Mouse (Mus musculus) adrenal gland, adult 18-20 months (tissue): ENCODE data around the gene Prickle3. TPM values are rescaled to one million over a fixed set of nuclear protein-coding genes. Genes with fewer than 3 reads are reported as not detected.

Source experiments
- total RNA-seq, 2 experiments: library from RNA; stranded (reverse); gene quantifications; 1 replicate in 1 of 2; 2 replicates in 1 of 2; pipeline ENCODE4 v1.2.3; 2021

The Prickle3 gene
- total RNA-seq, 2 experiments from 2014 or later = 8.8 to 11.7 TPM

Other genes with a start within 250 kb of the Prickle3 start
- gene Foxp3, start 83.6 kb upstream of the Prickle3 start, total RNA-seq = not detected
- gene Ppp1r3f, start 83.0 kb upstream of the Prickle3 start, total RNA-seq = 1 to 10 TPM; 3.2 to 4.4 TPM
- gene Ccdc22, start 51.7 kb upstream of the Prickle3 start, total RNA-seq = 10 to 100 TPM; 16.9 to 23.8 TPM
- not detected for gene Cacna1f, start 50.2 kb upstream of the Prickle3 start, total RNA-seq
- 10 to 100 TPM; 46.1 to 70.5 TPM for gene Syp, start 18.8 kb upstream of the Prickle3 start, total RNA-seq
- gene Plp2, start 14.1 kb downstream of the Prickle3 start, total RNA-seq = 10 to 100 TPM; 54.4 to 68.4 TPM
- gene Magix, start 24.0 kb downstream of the Prickle3 start, total RNA-seq = under 1 TPM; 0.46 to 0.64 TPM
- gene Gpkow, start 39.9 kb downstream of the Prickle3 start, total RNA-seq = 10 to 100 TPM; 48.0 to 59.9 TPM
- 10 to 100 TPM; 45.4 to 62.8 TPM for gene Wdr45, start 57.1 kb downstream of the Prickle3 start, total RNA-seq
- under 1 TPM in 1 of 2 experiments, not detected in 1; 0.58 TPM for gene Gm45208, start 65.0 kb downstream of the Prickle3 start, total RNA-seq
- gene Praf2, start 71.2 kb downstream of the Prickle3 start, total RNA-seq = 10 to 100 TPM; 12.1 to 16.3 TPM
- 1 to 10 TPM; 2.0 to 2.6 TPM for gene Ccdc120, start 93.6 kb downstream of the Prickle3 start, total RNA-seq
- 10 to 100 TPM; 41.9 to 56.9 TPM for gene Tfe3, start 105.3 kb downstream of the Prickle3 start, total RNA-seq
- 10 to 100 TPM; 52.4 to 54.4 TPM for gene Gripap1, start 132.5 kb downstream of the Prickle3 start, total RNA-seq
- under 1 TPM; 0.54 to 0.76 TPM for gene Kcnd1, start 165.0 kb downstream of the Prickle3 start, total RNA-seq
- 10 to 100 TPM; 57.4 to 63.1 TPM for gene Otud5, start 184.1 kb downstream of the Prickle3 start, total RNA-seq
- gene Pim2, start 221.0 kb downstream of the Prickle3 start, total RNA-seq = 10 to 100 TPM in 1 of 2 experiments, 1 to 10 TPM in 1; 8.1 to 13.4 TPM
- 10 to 100 TPM; 38.9 to 50.3 TPM for gene Slc35a2, start 226.8 kb downstream of the Prickle3 start, total RNA-seq
- 100 to 1,000 TPM in 1 of 2 experiments, 10 to 100 TPM in 1; 97.4 to 121 TPM for gene Pqbp1, start 242.0 kb downstream of the Prickle3 start, total RNA-seq
- 100 to 1,000 TPM in 1 of 2 experiments, 10 to 100 TPM in 1; 85.0 to 107 TPM for gene Timm17b, start 242.1 kb downstream of the Prickle3 start, total RNA-seq